In the genomic region with DNA sequence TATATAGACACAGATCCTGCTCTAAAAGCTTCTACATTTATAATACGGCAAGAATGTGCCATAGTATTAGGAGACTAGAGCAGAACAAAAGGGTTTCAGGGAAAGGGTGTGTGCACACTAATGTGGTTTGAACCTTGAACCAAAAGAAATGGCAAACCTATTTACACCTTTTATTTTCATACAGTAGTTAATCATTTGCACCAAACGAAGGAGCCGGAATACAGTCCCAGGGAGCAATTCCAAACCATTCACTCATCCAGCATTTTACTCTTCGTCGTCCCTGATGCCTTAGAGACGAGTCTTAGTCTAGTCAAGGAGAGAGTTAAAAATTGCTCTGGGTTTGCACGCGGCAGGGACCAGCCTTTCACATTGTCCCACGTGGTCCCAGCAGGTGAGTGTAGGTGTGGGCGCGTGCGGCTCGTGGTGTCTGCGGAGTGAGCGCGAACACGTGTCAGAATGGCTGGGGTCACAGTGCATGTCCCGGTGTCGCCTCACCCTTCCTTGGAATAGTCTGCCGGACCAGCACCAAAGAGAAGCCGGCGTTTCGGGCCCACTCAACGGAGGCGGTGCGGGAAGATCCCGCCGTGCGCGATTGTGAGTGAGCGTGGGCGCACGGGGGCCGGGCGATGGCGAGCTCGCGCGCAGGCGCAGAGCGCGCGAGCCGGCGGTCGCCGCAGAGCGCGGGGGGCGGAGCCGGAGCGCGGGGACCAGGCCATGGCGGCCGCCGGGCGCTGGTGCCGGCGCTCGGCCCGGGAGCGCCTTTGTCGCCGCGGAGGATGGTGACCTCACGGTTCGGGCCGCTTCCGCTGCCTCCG, we compare ENCODE assay signal across 8 mouse cellular contexts. TPM values are rescaled to one million over a fixed set of nuclear protein-coding genes. Genes with fewer than 3 reads are reported as not detected.
A peak's percentile ranks its signal among the peaks of the same experiment; 100 is the strongest.
DNase-seq lines count a peak whose midpoint lies in the region; ATAC-seq and TF ChIP-seq lines count a peak whose summit lies in the region.

Rnf145 (plus strand) TSS at position 684 of the 815 bp plus-strand sequence.

- H3K36me3 ChIP-seq in C2C12 (ENCODE audit: control insufficient read depth, insufficient read depth) (no peaks in the 10 kb centered on the region), myocyte (ENCODE audit: control insufficient read depth, insufficient read depth) (no peaks in the 10 kb centered on the region)
- peaks cover 42% of the 10 kb centered on the region for H3K36me3 ChIP-seq in erythroblast, embryonic 14.5 days (ENCODE audit: control insufficient read depth)
- no peaks in the 10 kb centered on the region for H3K36me3 ChIP-seq in heart, embryonic 12.5 days
- no peaks in the 10 kb centered on the region for H3K36me3 ChIP-seq in kidney, postnatal 0 days (ENCODE audit: insufficient read depth, low read length)
- no peaks in the 10 kb centered on the region for H3K36me3 ChIP-seq in liver, adult 2 months (ENCODE audit: control insufficient read depth, insufficient read depth, low read length)
- H3K36me3 ChIP-seq in stomach, embryonic 14.5 days (ENCODE audit: control insufficient read depth, insufficient read depth, low read length) = no peaks in the 10 kb centered on the region

- H3K27ac ChIP-seq in bone marrow, adult 2 months (ENCODE audit: control insufficient read depth, insufficient read depth, low read depth, low read length, poor library complexity) = peak within 1 kb of the TSS; percentile 97
- peak within 1 kb of the TSS; percentile 95 for H3K27ac ChIP-seq in heart, embryonic 12.5 days (ENCODE audit: poor library complexity, severe bottlenecking)
- peak within 1 kb of the TSS; percentile 95 for H3K27ac ChIP-seq in kidney, postnatal 0 days
- peak within 1 kb of the TSS; percentile 81 for H3K27ac ChIP-seq in liver, adult 2 months (replicated peaks; ENCODE audit: insufficient read depth, low read depth, low read length)
- H3K27ac ChIP-seq in stomach, embryonic 14.5 days (ENCODE audit: low read length) = peak within 1 kb of the TSS; percentile 78

- H3K9me3 ChIP-seq in erythroblast, embryonic 14.5 days (ENCODE audit: control insufficient read depth, low read length) = peaks cover 4% of the 10 kb centered on the region; the same call in 1 of the 2 replicates
- H3K9me3 ChIP-seq in heart, embryonic 12.5 days (replicated peaks) = no peaks in the 10 kb centered on the region
- H3K9me3 ChIP-seq in kidney, postnatal 0 days (replicated peaks; ENCODE audit: low read length) = no peaks in the 10 kb centered on the region
- no peaks in the 10 kb centered on the region for H3K9me3 ChIP-seq in stomach, embryonic 14.5 days (ENCODE audit: control insufficient read depth, low read depth, low read length)

- H3K4me2 ChIP-seq in heart, embryonic 12.5 days = peak within 1 kb of the TSS; percentile 76
- H3K4me2 ChIP-seq in kidney, postnatal 0 days (ENCODE audit: low read length) = peak within 1 kb of the TSS; percentile 93
- H3K4me2 ChIP-seq in myocyte (ENCODE audit: low read depth) = peak within 1 kb of the TSS; percentile 98
- H3K4me2 ChIP-seq in stomach, embryonic 14.5 days (replicated peaks; ENCODE audit: low read depth, low read length) = peak within 1 kb of the TSS; percentile 90

- peaks cover 3% of the 10 kb centered on the region; the same call in 1 of the 2 replicates for H3K4me1 ChIP-seq in bone marrow, adult 2 months (ENCODE audit: control insufficient read depth, insufficient read depth, low read length)
- H3K4me1 ChIP-seq in erythroblast, embryonic 14.5 days (ENCODE audit: control insufficient read depth) = peaks cover 73% of the 10 kb centered on the region
- peaks cover 18% of the 10 kb centered on the region for H3K4me1 ChIP-seq in heart, embryonic 12.5 days (replicated peaks)
- H3K4me1 ChIP-seq in kidney, postnatal 0 days (replicated peaks; ENCODE audit: insufficient read depth, low read length) = peaks cover 15% of the 10 kb centered on the region; the same call in 1 of the 2 replicates
- peaks cover 2% of the 10 kb centered on the region; the same call in 1 of the 2 replicates for H3K4me1 ChIP-seq in liver, adult 2 months (ENCODE audit: control insufficient read depth, insufficient read depth, low read length)
- peaks cover 15% of the 10 kb centered on the region; the same call in 1 of the 2 replicates for H3K4me1 ChIP-seq in stomach, embryonic 14.5 days (ENCODE audit: control insufficient read depth, insufficient read depth, low read length)

- TF ChIP-seq POLR2A in bone marrow, adult 2 months (IDR thresholded peaks at IDR 0.05; ENCODE audit: borderline replicate concordance, control insufficient read depth, low read depth, low read length) = peak; percentile 64; the same call in 1 of the 2 replicates
- 0 out of 2 replicates have a peak, but pooled peaks have one; percentile 42 for TF ChIP-seq POLR2A in liver, adult 2 months (IDR thresholded peaks at IDR 0.05; ENCODE audit: extremely low read depth, insufficient read depth, low read length)
- TF ChIP-seq POLR2A in myocyte (IDR thresholded peaks at IDR 0.05; ENCODE audit: insufficient read length, low read depth) = peak; percentile 76

- 2% methylated on average over 70 of the region's 70 CpGs for WGBS in bone marrow, adult 2 months
- WGBS in heart, embryonic 12.5 days = 3% methylated on average over 49 of the region's 70 CpGs
- under 1% methylated on average over 65 of the region's 70 CpGs for WGBS in kidney, postnatal 0 days
- under 1% methylated on average over 70 of the region's 70 CpGs for WGBS in liver, adult 2 months
- WGBS in stomach, embryonic 14.5 days = under 1% methylated on average over 60 of the region's 70 CpGs

- ATAC-seq in heart, embryonic 12.5 days (ENCODE audit: insufficient number of reproducible peaks, low FRiP score) = peak; percentile 89
- peak; percentile 78 for ATAC-seq in kidney, postnatal 0 days (replicated peaks; ENCODE audit: low FRiP score, low read depth)
- ATAC-seq in stomach, embryonic 14.5 days (ENCODE audit: insufficient number of reproducible peaks, insufficient read depth, low FRiP score, low read depth) = peak; percentile 84

- TF ChIP-seq CTCF in C2C12 (IDR thresholded peaks at IDR 0.05; ENCODE audit: control insufficient read depth, insufficient read depth, insufficient read length) = no peak
- no peak; the same call in 1 of the 2 replicates for TF ChIP-seq CTCF in bone marrow, adult 2 months (IDR thresholded peaks at IDR 0.05; ENCODE audit: control insufficient read depth, insufficient read depth, low read length)
- no peak for TF ChIP-seq CTCF in kidney, postnatal 0 days (IDR thresholded peaks at IDR 0.05; ENCODE audit: low read depth)
- TF ChIP-seq CTCF in liver, adult 2 months (IDR thresholded peaks at IDR 0.05; ENCODE audit: low read depth, low read length) = no peak

- peaks cover 36% of the 10 kb centered on the region for H3K79me3 ChIP-seq in C2C12 (ENCODE audit: low read depth)

- H3K79me2 ChIP-seq in C2C12 (ENCODE audit: control insufficient read depth, insufficient read depth) (peaks cover 47% of the 10 kb centered on the region), myocyte (ENCODE audit: control insufficient read depth, insufficient read depth) (peaks cover 41% of the 10 kb centered on the region)
- H3K79me2 ChIP-seq in liver, adult 2 months (ENCODE audit: control insufficient read depth, insufficient read depth, low read length) = 0 out of 2 replicates have a peak, but pooled peaks cover 3% of the 10 kb centered on the region

- peak; percentile 84 for DNase-seq in kidney, postnatal 0 days (ENCODE audit: low spot score)
- DNase-seq in liver, adult 2 months (ENCODE audit: extremely low read depth, low read depth, low spot score) = peak; percentile 68

- peak within 1 kb of the TSS; percentile 98 for H3K9ac ChIP-seq in heart, embryonic 12.5 days
- H3K9ac ChIP-seq in kidney, postnatal 0 days (ENCODE audit: low read depth, low read length) = peak within 1 kb of the TSS; percentile 91
- H3K9ac ChIP-seq in liver, adult 2 months (ENCODE audit: low read depth, low read length) = peak within 1 kb of the TSS; percentile 95
- peak within 1 kb of the TSS; percentile 86 for H3K9ac ChIP-seq in stomach, embryonic 14.5 days (replicated peaks; ENCODE audit: low read depth, low read length)

- H3K4me3 ChIP-seq in C2C12 (ENCODE audit: insufficient read depth, poor library complexity, severe bottlenecking) (peak within 1 kb of the TSS; percentile 92), myocyte (peak within 1 kb of the TSS; percentile 85)
- H3K4me3 ChIP-seq in bone marrow, adult 2 months (replicated peaks; ENCODE audit: control insufficient read depth, low read depth, low read length) = peak within 1 kb of the TSS; percentile 94
- H3K4me3 ChIP-seq in erythroblast, embryonic 14.5 days (replicated peaks) = peak within 1 kb of the TSS; percentile 94
- peak within 1 kb of the TSS; percentile 97 for H3K4me3 ChIP-seq in heart, embryonic 12.5 days
- H3K4me3 ChIP-seq in kidney, postnatal 0 days (replicated peaks; ENCODE audit: low read depth, low read length) = peak within 1 kb of the TSS; percentile 95
- H3K4me3 ChIP-seq in liver, adult 2 months (ENCODE audit: insufficient read depth, low read depth, low read length) = peak within 1 kb of the TSS; percentile 95
- H3K4me3 ChIP-seq in stomach, embryonic 14.5 days (ENCODE audit: low read depth, low read length) = peak within 1 kb of the TSS; percentile 91

- peak within 1 kb of the TSS; percentile 97 for H3ac ChIP-seq in C2C12 (ENCODE audit: control insufficient read depth, insufficient read length, low read depth)
- H3ac ChIP-seq in myocyte (ENCODE audit: control insufficient read depth, insufficient read length) = peak within 1 kb of the TSS; percentile 75

- no peaks in the 10 kb centered on the region for H3K27me3 ChIP-seq in C2C12 (ENCODE audit: control insufficient read depth, insufficient read depth, insufficient read length)
- H3K27me3 ChIP-seq in erythroblast, embryonic 14.5 days (ENCODE audit: control insufficient read depth) = no peaks in the 10 kb centered on the region
- no peaks in the 10 kb centered on the region for H3K27me3 ChIP-seq in heart, embryonic 12.5 days (replicated peaks)
- no peaks in the 10 kb centered on the region for H3K27me3 ChIP-seq in kidney, postnatal 0 days (ENCODE audit: insufficient read depth, low read length)
- no peaks in the 10 kb centered on the region for H3K27me3 ChIP-seq in liver, adult 2 months (ENCODE audit: control insufficient read depth, insufficient read depth, low read length)
- no peaks in the 10 kb centered on the region for H3K27me3 ChIP-seq in myocyte (ENCODE audit: control insufficient read depth, insufficient read depth, insufficient read length)
- H3K27me3 ChIP-seq in stomach, embryonic 14.5 days (ENCODE audit: control insufficient read depth, insufficient read depth, low read length) = no peaks in the 10 kb centered on the region

RNA-seq across cellular contexts. Expression of gene Rnf145, which starts in this region (rescaled TPM):
- polyA plus RNA-seq in C2C12 (2012; fragmentation: generic; extraction: Trizol) = 68.9 TPM
- polyA plus RNA-seq in bone marrow, adult 2 months (2011; ENCODE audit: insufficient read depth, insufficient read length, low replicate concordance, missing spikeins) = 35.4 and 48.7 TPM in 2 replicates
- 10.3 and 13.0 TPM in 2 replicates for polyA plus RNA-seq in erythroblast, embryonic 14.5 days (2012)
- polyA plus RNA-seq in heart, embryonic 12.5 days (2016; fragmentation: Nextera tagmentation; extraction: Ambion mirVana) = 70.6 and 71.8 TPM in 2 replicates
- 51.8 and 61.4 TPM in 2 replicates for polyA plus RNA-seq in kidney, postnatal 0 days (2015; fragmentation: Nextera tagmentation; extraction: Ambion mirVana)
- 18.0 and 24.0 TPM in 2 replicates for total RNA-seq in liver, adult 2 months (2014; rRNA removed)
- 9.1 and 17.0 TPM in 2 replicates for polyA plus RNA-seq in liver, adult 2 months (2012; rRNA removed)
- 63.6 TPM for polyA plus RNA-seq in myocyte (2012; fragmentation: generic; extraction: Trizol)
- 78.7 and 84.7 TPM in 2 replicates for polyA plus RNA-seq in stomach, embryonic 14.5 days (2014; fragmentation: Nextera tagmentation; extraction: Ambion mirVana)

Comparison
In these comparisons a context has a peak if more than half of its experiments do, and no peak if none do; other contexts are left out.
1. Peak in every context shown above with its lines: DNase-seq, ATAC-seq, H3K4me3 ChIP-seq and H3K27ac ChIP-seq.